8 mouse cellular contexts compared by ENCODE assay signal in the genomic region with DNA sequence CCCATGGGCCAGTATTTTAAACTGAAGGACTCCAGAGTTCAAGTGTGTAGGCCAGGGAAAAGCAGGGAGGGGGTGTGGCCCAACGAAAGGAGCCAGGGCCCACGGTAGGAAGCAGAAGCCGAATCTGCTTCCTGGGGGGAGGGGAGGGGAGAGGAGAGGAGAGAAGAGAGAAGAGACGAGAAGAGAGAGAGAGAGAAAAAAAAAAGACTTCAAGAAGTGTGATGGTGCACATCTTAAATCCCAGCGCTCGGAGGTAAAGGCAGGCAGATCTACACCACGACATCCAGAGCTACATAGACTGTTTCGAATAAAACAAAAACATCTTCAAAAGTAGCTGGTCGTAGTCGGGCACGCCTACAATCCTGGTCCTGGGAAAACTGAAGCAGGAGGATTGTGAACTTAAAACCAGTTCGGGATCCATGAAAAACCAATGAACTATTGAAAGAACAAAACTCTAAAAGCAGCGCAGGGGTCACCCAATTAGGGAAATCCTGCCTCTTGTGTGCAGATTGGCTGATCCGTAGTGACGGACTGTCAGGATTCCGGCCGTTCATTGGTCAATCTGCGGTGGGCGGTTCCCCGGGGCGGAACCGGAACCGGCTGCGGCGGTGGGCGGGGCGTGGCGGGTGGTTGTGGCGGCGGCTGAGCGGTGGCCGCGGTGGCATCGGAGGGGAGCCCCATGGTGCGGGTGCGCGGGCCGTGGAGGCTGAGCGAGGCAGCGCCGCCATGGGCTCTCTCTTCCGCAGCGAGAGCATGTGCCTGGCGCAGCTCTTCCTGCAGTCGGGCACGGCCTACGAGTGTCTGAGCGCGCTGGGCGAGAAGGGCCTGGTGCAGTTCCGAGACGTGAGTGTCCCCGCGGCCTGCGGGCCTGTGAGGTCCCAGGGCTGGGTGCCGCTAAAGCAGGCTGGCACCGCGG. TPM values are rescaled to one million over a fixed set of nuclear protein-coding genes. Genes with fewer than 3 reads are reported as not detected.
DNase-seq lines count a peak whose midpoint lies in the region; ATAC-seq and TF ChIP-seq lines count a peak whose summit lies in the region.

A gene (plus strand): TSS at position 129 of the 916 bp plus-strand sequence.

- no peaks in the 10 kb centered on the region for H3K27me3 ChIP-seq in forebrain, embryonic 15.5 days

- under 1% methylated on average over 58 of the region's 58 CpGs for WGBS in forebrain, embryonic 15.5 days
- WGBS in lung, adult 2 months, result under 1% methylated on average over 58 of the region's 58 CpGs

- TF ChIP-seq POLR2A in lung, adult 2 months (IDR thresholded peaks at IDR 0.05; ENCODE audit: borderline replicate concordance, extremely low read depth, low read depth, low read length), result 0 out of 2 replicates have a peak, but pooled peaks have one; percentile 24

- H3K4me2 ChIP-seq in forebrain, embryonic 15.5 days (replicated peaks), result peak within 1 kb of the TSS; percentile 86

- DNase-seq in ES-CJ7 (ENCODE audit: low read depth, low spot score), result peak; percentile 86
- DNase-seq in cerebellum, adult 11 months, result peak; percentile 90
- peak; percentile 87 for DNase-seq in heart, postnatal 25 days (ENCODE audit: low spot score)
- DNase-seq in layer of hippocampus, adult 18-20 months (ENCODE audit: low spot score in 2 of 2), result peak; percentile 90 to 95
- peak; percentile 95 for DNase-seq in lung, adult 2 months
- DNase-seq in thymus, adult 18-20 months, result peak; percentile 91 to 92

- peak; percentile 98 for ATAC-seq in forebrain, embryonic 15.5 days (replicated peaks)
- peak; percentile 98 for ATAC-seq in neutrophil, adult 5-6 weeks (ENCODE audit: extremely low read depth, insufficient number of reproducible peaks, low FRiP score, poor library complexity, severe bottlenecking)

- peak within 1 kb of the TSS; percentile 64 for H3K27ac ChIP-seq in forebrain, embryonic 15.5 days (replicated peaks)

- TF ChIP-seq CTCF in lung, adult 2 months (IDR thresholded peaks at IDR 0.05; ENCODE audit: insufficient read depth, low read length), result no peak

- intact Hi-C loops in heart, postnatal 25 days (cut with DNase I), result no loop called here

- H3K9me3 ChIP-seq in forebrain, embryonic 15.5 days, result no peaks in the 10 kb centered on the region

- H3K36me3 ChIP-seq in forebrain, embryonic 15.5 days, result peaks cover 7% of the 10 kb centered on the region; the same call in 1 of the 2 replicates

- peaks cover 21% of the 10 kb centered on the region for H3K4me1 ChIP-seq in forebrain, embryonic 15.5 days
- H3K4me1 ChIP-seq in lung, adult 2 months (ENCODE audit: control insufficient read depth, insufficient read depth, low read length), result peaks cover 8% of the 10 kb centered on the region

- H3K4me3 ChIP-seq in forebrain, embryonic 15.5 days, result peak within 1 kb of the TSS; percentile 70
- peak within 1 kb of the TSS; percentile 92 for H3K4me3 ChIP-seq in lung, adult 2 months (replicated peaks; ENCODE audit: extremely low read depth, low read depth, low read length)

- peak within 1 kb of the TSS; percentile 87 for H3K9ac ChIP-seq in forebrain, embryonic 15.5 days (replicated peaks)

RNA-seq across cellular contexts. Expression of the gene that starts here (rescaled TPM):
- polyA plus RNA-seq in forebrain, embryonic 15.5 days (2015; fragmentation: Nextera tagmentation; extraction: Ambion mirVana), result 47.6 and 48.5 TPM in 2 replicates
- 10 to 100 TPM; 52.2 to 52.3 TPM for total RNA-seq in heart, postnatal 25 days (2021)
- 10 to 100 TPM; 52.9 to 55.4 TPM for total RNA-seq in layer of hippocampus, adult 18-20 months (2021)
- 39.2 and 45.3 TPM in 2 replicates for polyA plus RNA-seq in lung, adult 2 months (2012; rRNA removed)
- total RNA-seq in neutrophil, adult 5-6 weeks (2017), result 29.8 and 30.4 TPM in 2 replicates

Comparison
In these comparisons a context has a peak if more than half of its experiments do, and no peak if none do; other contexts are left out.
1. Peak in every context shown above with its lines: DNase-seq, ATAC-seq, H3K4me3 ChIP-seq and H3K27ac ChIP-seq.